Mouse (Mus musculus) kidney, adult 18-20 months (tissue): ENCODE data around the gene Olfr1355.
"Not testable (repeated sequence)": the region's sequence is repeated elsewhere in the genome, so short reads cannot be mapped to it uniquely, and the experiment has no call there.

Experiments used
- DNase-seq: peaks from one replicate; pipeline ENCODE4 v3.0.0; 2021

The Olfr1355 gene

GRCm38 (mm10) chr10:78875240-78875639 lies at the start of gene Olfr1355:
Olfr1355 (plus strand) TSS chr10:78875540.
- DNase-seq, result no peak

GRCm38 (mm10) chr10:78840456-78840855 lies 34.9 kb upstream of the Olfr1355 start:
- not testable (repeated sequence) for DNase-seq

GRCm38 (mm10) chr10:78852066-78852465 lies 23.3 kb upstream of the Olfr1355 start, which contains the start of gene Olfr1356:
Olfr1356 (minus strand) TSS chr10:78852166.
- no peak for DNase-seq

GRCm38 (mm10) chr10:78912871-78913270 lies 37.5 kb downstream of the Olfr1355 start, which contains the start of gene Olfr1354:
Olfr1354 (plus strand) TSS chr10:78913171.
- DNase-seq, result not testable (repeated sequence)
